In genomic region chr17:16311196-16311873, GRCm38 (mm10) we compare ENCODE assay signal across 19 mouse cellular contexts.
DNase-seq lines count a peak whose midpoint lies in the region; ATAC-seq lines count a peak whose summit lies in the region.
"Had no signal": no experiment of that assay in that cellular context is flagged by ENCODE, and none has a peak within 500 bp of the region (broad histone marks: within the 10 kb centered on the region; RNA-seq: fewer than 3 reads in every experiment).

No protein-coding gene starts in this region.

- no peak overlapping the region for H3K27ac ChIP-seq in midbrain, embryonic 12.5 days (replicated peaks)
- no peak overlapping the region for H3K27ac ChIP-seq in midbrain, embryonic 10.5 days (replicated peaks)
- H3K27ac ChIP-seq in hindbrain, embryonic 16.5 days (ENCODE audit: low read depth, low read length) = no peak overlapping the region
- H3K27ac ChIP-seq in neural tube, embryonic 13.5 days (replicated peaks) = no peak overlapping the region
- H3K27ac ChIP-seq: embryonic facial prominence, embryonic 15.5 days; forebrain, embryonic 10.5 days; intestine, embryonic 15.5 days; limb, embryonic 12.5 days; liver, embryonic 15.5 days had no signal

- no peaks in the 10 kb centered on the region for H3K36me3 ChIP-seq in midbrain, embryonic 12.5 days
- no peaks in the 10 kb centered on the region for H3K36me3 ChIP-seq in midbrain, embryonic 10.5 days
- H3K36me3 ChIP-seq in hindbrain, embryonic 16.5 days (ENCODE audit: control insufficient read depth, insufficient read depth, low read length) = no peaks in the 10 kb centered on the region
- H3K36me3 ChIP-seq in neural tube, embryonic 13.5 days = no peaks in the 10 kb centered on the region
- H3K36me3 ChIP-seq: embryonic facial prominence, embryonic 15.5 days; forebrain, embryonic 10.5 days; intestine, embryonic 15.5 days; limb, embryonic 12.5 days; liver, embryonic 15.5 days had no signal

- no peaks in the 10 kb centered on the region for H3K4me1 ChIP-seq in midbrain, embryonic 12.5 days
- no peaks in the 10 kb centered on the region for H3K4me1 ChIP-seq in midbrain, embryonic 10.5 days
- no peaks in the 10 kb centered on the region for H3K4me1 ChIP-seq in hindbrain, embryonic 16.5 days (ENCODE audit: control insufficient read depth, insufficient read depth, low read depth, low read length)
- no peaks in the 10 kb centered on the region for H3K4me1 ChIP-seq in neural tube, embryonic 13.5 days (replicated peaks)
- H3K4me1 ChIP-seq: embryonic facial prominence, embryonic 15.5 days; forebrain, embryonic 10.5 days; intestine, embryonic 15.5 days; limb, embryonic 12.5 days; liver, embryonic 15.5 days had no signal

- 0 out of 2 replicates have a peak, but pooled peaks have one; percentile 52 for ATAC-seq in midbrain, embryonic 12.5 days (ENCODE audit: low FRiP score, low read depth)
- ATAC-seq in hindbrain, embryonic 16.5 days = peak; percentile 48; the same call in 1 of the 2 replicates
- peak; percentile 43; the same call in 1 of the 2 replicates for ATAC-seq in neural tube, embryonic 13.5 days (ENCODE audit: low read depth)
- ATAC-seq: intestine, embryonic 15.5 days had no signal

- H3K9me3 ChIP-seq in midbrain, embryonic 12.5 days = no peaks in the 10 kb centered on the region
- no peaks in the 10 kb centered on the region for H3K9me3 ChIP-seq in midbrain, embryonic 10.5 days (replicated peaks)
- H3K9me3 ChIP-seq in hindbrain, embryonic 16.5 days (ENCODE audit: control insufficient read depth, low read length) = no peaks in the 10 kb centered on the region
- no peaks in the 10 kb centered on the region for H3K9me3 ChIP-seq in neural tube, embryonic 13.5 days
- H3K9me3 ChIP-seq: embryonic facial prominence, embryonic 15.5 days; forebrain, embryonic 10.5 days; intestine, embryonic 15.5 days; limb, embryonic 12.5 days; liver, embryonic 15.5 days had no signal

- H3K9ac ChIP-seq in midbrain, embryonic 12.5 days (replicated peaks) = no peak overlapping the region
- H3K9ac ChIP-seq in hindbrain, embryonic 16.5 days (ENCODE audit: low read depth, low read length) = no peak overlapping the region
- no peak overlapping the region for H3K9ac ChIP-seq in neural tube, embryonic 13.5 days
- H3K9ac ChIP-seq: embryonic facial prominence, embryonic 15.5 days; intestine, embryonic 15.5 days; limb, embryonic 12.5 days; liver, embryonic 15.5 days had no signal

- 85% methylated on average over 9 of the region's 9 CpGs for WGBS in midbrain, embryonic 12.5 days
- 92% methylated on average over 9 of the region's 9 CpGs for WGBS in midbrain, embryonic 10.5 days
- WGBS in hindbrain, embryonic 16.5 days = 62% methylated on average over 9 of the region's 9 CpGs
- 70% methylated on average over 9 of the region's 9 CpGs for WGBS in neural tube, embryonic 13.5 days

- no peak overlapping the region for H3K4me2 ChIP-seq in midbrain, embryonic 12.5 days (replicated peaks)
- H3K4me2 ChIP-seq in hindbrain, embryonic 16.5 days (ENCODE audit: low read length) = no peak overlapping the region
- H3K4me2 ChIP-seq in neural tube, embryonic 13.5 days = no peak overlapping the region
- H3K4me2 ChIP-seq: embryonic facial prominence, embryonic 15.5 days; intestine, embryonic 15.5 days; limb, embryonic 12.5 days; liver, embryonic 15.5 days had no signal

- H3K4me3 ChIP-seq in midbrain, embryonic 12.5 days = no peak overlapping the region
- no peak overlapping the region for H3K4me3 ChIP-seq in midbrain, embryonic 10.5 days
- no peak overlapping the region for H3K4me3 ChIP-seq in hindbrain, embryonic 16.5 days (ENCODE audit: low read length)
- no peak overlapping the region for H3K4me3 ChIP-seq in neural tube, embryonic 13.5 days
- H3K4me3 ChIP-seq: embryonic facial prominence, embryonic 15.5 days; forebrain, embryonic 10.5 days; intestine, embryonic 15.5 days; limb, embryonic 12.5 days; liver, embryonic 15.5 days had no signal

- H3K27me3 ChIP-seq in midbrain, embryonic 12.5 days = no peaks in the 10 kb centered on the region
- no peaks in the 10 kb centered on the region for H3K27me3 ChIP-seq in midbrain, embryonic 10.5 days (ENCODE audit: low read depth, poor library complexity, severe bottlenecking)
- no peaks in the 10 kb centered on the region for H3K27me3 ChIP-seq in hindbrain, embryonic 16.5 days (replicated peaks; ENCODE audit: control insufficient read depth, insufficient read depth, low read length)
- no peaks in the 10 kb centered on the region for H3K27me3 ChIP-seq in neural tube, embryonic 13.5 days
- H3K27me3 ChIP-seq: embryonic facial prominence, embryonic 15.5 days; intestine, embryonic 15.5 days; limb, embryonic 12.5 days; liver, embryonic 15.5 days had no signal

- DNase-seq in midbrain, embryonic 10.5 days (ENCODE audit: low spot score) = no peak
- DNase-seq in fat pad, adult 2 months (ENCODE audit: extremely low read depth, low read depth, low spot score) = peak; percentile 78
- DNase-seq in liver = no peak
- DNase-seq in B cell, adult 2 months = no peak
- DNase-seq in cerebellum, postnatal 25 days = no peak
- DNase-seq: adrenal gland, postnatal 10 days; cerebellum, adult 18-20 months; cerebellum, postnatal 36 days; heart, adult 18-20 months; heart, postnatal 36 days; thymus, postnatal 25 days had no signal
